Mouse (Mus musculus) urinary bladder, postnatal 25 days (tissue): ENCODE measurements around the gene Rgs16.
"Not testable (repeated sequence)": the region's sequence is repeated elsewhere in the genome, so short reads cannot be mapped to it uniquely, and the experiment has no call there.

Experiments
- DNase-seq: peaks from one replicate; pipeline ENCODE4 v3.0.0; 2022; ENCODE audit warnings: low spot score

Rgs16 gene

DNA sequence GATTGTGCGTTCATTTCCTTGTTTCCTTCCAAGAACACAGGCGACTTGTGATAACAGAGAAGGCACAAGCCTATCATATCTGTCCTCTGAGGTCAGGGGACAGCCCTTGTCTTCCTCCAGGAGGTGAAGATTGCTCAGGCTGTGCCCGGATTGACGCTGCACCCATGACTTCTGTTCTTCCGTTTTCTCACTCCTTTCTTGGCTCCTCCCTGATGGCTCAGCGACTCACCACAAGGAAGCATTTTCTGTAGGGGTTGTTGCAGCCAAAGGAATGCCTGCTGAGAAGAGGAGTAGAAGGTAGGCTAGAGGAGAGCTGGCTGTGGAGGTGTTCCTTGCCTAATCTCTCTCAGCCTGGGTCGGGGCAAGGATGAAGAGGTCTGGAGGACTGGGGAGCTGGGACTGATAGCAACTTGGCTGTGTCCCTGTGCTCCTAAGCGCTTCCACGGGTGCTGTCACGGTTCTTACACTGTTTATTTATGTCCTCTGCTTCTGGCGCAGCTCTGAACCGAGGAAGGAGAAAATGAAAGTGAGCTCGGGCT is 11.7 kb downstream of the Rgs16 start:
- peak; percentile 22 for DNase-seq

DNA sequence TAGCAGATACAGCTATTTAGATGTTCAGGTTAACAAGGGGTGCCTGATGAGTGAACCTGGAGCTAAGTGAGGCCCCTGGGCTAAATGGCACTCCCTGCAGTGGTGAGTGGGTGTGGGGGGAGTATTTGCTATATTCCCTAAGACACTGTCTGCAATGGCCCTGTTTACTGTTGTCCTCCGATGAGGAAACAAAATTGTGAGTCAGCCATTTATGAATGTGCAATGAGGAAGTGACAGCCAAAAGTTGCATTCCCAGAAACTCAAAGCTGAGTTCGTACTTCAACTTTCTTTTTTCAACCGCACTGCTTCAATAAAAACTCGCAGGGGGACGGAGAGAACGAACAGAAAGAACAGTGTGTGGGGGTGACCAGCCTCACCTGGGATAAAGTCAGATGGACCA is 12.4 kb downstream of the Rgs16 start:
- no peak for DNase-seq

DNA sequence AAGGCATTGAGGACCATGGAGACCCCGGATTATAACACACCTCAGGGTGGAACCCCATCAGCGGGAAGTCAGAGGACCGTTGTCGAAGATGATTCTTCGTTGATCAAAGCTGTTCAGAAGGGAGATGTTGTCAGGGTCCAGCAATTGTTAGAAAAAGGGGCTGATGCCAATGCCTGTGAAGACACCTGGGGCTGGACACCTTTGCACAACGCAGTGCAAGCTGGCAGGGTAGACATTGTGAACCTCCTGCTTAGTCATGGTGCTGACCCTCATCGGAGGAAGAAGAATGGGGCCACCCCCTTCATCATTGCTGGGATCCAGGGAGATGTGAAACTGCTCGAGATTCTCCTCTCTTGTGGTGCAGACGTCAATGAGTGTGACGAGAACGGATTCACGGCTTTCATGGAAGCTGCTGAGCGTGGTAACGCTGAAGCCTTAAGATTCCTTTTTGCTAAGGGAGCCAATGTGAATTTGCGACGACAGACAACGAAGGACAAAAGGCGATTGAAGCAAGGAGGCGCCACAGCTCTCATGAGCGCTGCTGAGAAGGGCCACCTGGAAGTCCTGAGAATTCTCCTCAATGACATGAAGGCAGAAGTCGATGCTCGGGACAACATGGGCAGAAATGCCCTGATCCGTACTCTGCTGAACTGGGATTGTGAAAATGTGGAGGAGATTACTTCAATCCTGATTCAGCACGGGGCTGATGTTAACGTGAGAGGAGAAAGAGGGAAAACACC is 13.7 kb downstream of the Rgs16 start:
- DNase-seq: no peak

DNA sequence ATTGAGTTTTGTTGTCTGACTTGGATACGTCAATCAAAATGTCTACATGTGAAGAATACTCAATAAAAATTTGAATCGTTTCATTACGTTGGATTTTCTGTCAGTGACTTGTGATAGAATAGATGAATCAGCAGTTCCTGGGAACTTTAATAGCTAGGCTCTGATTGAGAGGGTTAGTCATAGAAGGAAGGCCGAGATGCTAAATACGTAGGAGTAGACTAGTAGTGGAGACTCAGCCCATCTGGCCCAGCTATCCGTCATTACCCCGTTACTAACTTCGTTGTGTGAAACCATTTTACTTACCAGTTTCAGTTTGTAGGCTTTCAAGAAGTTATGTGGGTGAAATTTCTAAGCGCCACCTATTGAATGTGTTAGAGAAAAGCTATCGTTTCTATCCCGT is 24.0 kb downstream of the Rgs16 start:
- DNase-seq: no peak

DNA sequence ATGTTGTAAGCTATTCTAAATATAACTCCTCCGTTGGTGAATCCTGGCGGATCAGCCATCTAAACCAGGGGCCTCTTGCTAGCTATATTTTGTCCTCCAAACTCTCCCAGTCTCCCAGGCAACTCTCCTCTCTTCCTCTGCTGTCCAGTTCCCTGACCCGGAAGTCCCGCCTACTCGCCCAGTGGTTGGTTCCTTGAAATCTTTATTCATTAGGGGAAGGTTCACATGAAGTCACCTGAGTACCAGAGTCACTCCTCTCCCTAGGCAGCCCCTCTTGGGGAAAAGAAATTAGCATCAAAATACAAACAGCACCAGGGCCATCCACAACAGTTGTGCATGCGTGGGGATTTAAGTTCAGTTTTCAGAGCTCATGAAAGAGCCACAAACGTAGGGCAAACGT is 26.1 kb downstream of the Rgs16 start:
- no peak for DNase-seq

DNA sequence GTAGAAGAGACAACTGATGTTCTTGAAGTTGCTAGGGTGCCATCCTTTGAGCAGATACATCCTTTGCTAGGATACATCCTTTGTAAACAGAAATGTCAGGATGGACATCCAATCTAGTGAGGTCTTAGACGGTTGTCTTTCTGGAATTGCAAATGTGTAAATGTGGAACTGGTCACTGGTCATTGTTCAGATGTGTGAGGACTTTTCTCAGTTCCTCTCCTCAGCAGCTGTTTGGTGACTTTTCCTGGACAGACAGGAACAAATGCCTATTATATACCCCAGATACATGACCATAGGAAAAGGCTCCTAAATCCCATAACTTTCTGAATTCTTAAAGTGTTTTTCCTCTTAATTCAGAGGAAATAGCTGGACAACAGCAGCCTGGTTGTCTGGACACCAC is 27.1 kb downstream of the Rgs16 start:
- DNase-seq: no peak

DNA sequence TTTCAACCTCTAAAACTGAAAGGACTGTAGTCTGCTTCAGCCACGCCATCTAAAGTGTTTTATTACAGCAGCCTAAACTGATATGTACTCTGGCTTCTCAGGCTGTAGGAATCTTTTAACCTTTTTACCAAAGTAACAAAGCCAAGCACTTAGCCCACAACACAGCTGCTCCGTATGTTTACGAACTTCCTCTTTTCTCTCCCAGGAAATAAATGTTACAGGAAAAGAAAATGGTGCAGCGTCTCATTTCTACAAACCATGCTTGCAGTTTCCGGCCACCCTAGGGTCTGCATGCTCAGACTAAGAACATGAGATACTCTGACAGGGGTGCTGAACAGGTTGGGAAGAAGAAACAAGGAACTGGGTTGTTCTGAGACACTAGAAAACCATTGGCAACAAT is 28.3 kb downstream of the Rgs16 start:
- no peak for DNase-seq

DNA sequence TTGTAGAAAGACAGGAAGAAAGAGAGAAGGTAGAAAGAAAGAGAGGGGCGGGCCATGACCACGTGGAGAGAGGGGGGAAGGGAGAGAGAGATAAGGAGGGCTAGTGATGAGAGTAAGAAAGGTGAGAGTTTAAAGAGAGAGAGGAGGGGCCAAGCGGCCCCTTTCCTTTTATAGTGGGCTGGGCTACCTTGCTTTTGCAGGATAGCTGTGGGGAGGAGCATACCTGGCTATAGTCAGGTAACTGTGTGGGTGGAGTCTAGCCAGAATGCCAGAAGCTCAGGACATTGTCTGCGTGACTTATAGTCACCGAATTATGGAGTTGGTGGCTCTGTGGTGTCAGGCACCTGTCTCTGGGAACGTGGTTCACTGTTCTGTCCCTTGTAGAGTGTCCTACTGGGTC is 29.4 kb downstream of the Rgs16 start:
- DNase-seq: not testable (repeated sequence)

DNA sequence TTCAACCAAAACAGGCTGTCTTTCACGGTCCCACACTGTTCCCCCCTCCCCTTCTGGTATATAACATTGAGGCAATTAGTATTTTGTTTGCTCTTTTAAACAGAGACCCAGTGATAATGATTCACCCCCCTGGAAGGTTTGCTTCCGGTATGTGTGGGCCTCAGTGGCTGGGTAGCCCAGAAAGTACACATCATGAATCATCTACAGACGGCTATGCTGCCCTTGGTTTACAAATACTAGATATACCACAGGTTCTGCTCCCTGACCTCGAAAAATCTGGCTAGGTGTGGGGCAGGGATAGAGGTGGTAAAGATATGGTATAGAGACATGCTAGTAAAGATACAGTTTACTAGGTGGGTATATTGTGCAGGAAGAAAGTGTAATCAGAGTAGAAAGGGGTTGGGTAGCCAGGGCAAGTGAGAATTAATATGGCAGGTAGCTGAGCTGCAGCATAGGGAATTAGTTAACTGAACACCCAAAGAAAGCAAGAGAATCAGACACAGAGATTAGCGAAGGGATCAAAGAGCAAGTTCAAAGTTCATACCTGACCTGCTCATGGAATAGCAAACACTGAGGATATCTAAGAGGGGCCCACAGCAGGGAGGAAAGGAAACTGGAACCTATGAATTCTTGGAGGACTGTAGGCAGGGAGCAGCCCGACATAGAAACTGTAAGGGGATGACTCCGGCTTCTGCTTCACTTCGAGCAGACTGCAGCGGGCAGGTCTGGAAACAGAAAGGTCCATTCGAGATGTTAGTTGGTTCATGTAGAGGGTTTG is 30.0 kb downstream of the Rgs16 start:
- no peak for DNase-seq

DNA sequence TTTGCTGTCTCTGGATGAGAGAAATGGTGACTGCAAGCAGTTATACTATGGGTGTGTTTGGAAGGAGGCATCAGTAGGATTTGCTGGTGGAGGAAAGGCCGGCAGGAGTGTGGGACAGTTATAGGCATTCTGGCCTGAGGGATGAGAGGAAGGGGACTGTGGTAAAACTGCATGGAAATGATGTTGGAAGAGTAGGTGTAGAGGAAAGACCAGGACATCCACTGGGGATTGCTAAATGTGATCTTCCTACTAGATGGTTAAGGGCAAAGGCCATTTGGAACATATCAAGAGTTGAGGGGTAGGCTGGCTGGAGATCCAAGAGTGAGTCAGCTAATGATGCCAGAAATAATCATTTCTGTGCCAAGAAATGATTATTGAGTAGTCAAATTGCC is 30.6 kb downstream of the Rgs16 start:
- DNase-seq: no peak

DNA sequence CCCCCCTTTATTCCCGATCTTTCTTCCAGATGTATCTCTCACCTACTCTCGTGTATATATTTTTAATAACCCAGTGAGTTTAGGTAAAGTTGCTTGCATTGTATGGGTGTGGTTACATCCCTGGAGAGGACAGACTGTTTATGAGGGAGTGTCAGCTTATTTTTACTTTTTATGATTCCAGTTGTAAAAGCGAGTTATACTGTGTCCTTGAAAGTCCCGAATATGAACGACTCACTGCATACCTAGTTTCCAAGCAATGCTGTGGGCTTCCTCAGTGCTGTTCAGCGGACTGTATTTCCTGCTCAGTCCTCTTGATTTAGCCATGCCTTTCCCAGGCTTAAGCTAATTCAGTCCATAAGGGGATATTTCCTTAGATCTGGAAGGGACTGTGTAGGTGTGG is 35.0 kb downstream of the Rgs16 start:
- DNase-seq: no peak

DNA sequence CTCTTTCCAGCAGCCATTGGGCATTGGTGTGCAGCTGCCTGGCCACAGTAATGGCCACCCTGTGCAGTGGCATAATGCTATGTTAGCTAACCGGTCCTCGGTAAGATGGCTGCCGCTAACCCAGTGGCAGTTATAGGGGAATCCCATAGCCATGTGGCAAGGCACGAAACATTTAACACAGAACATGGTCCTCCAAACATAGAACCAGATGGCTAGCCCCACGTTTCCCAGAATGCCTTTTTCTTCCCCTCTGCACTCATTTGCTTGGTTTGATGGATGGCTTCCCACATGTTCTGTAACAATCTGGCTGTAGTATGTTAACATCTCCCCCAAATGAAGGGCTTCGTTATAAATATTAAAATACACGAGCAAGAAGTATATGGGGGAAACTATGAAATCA is 36.1 kb downstream of the Rgs16 start:
- DNase-seq: no peak

DNA sequence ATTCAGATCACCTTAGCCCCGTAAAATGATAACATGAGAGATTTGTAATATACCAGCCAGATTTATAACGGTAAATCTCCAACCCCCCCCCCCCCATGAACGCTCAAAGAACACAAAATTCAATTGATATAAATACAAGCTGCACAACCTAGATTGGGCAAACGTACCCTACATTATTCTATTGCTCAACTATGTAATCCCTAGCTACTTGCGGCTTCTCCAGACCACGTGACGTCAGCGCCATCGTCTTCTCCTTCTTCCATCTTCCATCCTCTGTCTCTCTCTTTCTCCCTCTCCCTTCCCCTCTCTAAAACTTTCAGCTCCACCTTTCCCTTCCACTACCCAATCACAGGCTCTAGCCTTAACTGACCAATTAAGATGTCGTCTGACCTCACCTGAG is 38.1 kb downstream of the Rgs16 start:
- no peak for DNase-seq

DNA sequence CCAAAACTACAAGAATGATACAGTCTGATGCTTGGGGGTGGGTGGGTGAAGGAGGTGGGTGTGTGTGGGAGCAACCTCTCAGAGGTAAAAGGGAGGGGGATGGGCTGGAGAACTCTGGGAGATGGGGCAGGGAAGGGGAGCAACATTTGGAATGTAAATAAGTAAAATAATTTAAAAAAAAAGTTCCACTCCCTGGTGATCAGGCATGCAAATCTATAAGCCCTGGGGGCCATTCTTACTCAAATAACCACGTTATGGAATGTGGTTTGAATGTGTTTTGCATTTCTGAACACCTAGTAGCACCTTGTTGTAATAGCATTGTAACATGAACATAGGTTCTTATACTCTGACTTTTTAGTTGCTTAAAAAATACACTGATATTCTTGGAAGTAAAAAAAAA is 43.2 kb downstream of the Rgs16 start:
- no peak for DNase-seq

DNA sequence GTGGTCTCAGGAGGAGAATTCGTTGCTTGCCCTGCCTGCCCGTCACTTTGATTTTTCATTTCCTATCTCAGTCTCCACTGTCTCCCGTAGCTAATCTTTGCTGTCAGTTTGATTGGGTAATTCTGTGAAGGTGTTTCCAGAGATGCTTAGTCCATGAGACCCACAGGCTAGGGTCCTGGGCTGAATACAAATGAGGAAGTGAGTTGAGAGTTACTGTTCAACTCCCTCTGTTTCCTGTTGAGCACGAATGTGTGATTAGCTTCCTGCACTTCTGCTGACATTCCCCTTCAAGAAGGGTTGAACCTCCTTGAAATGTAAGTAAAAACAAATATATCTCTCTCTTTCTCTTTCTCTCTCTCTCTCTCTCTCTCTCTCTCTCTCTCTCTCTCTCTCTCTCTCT is 45.5 kb downstream of the Rgs16 start:
- no peak for DNase-seq

DNA sequence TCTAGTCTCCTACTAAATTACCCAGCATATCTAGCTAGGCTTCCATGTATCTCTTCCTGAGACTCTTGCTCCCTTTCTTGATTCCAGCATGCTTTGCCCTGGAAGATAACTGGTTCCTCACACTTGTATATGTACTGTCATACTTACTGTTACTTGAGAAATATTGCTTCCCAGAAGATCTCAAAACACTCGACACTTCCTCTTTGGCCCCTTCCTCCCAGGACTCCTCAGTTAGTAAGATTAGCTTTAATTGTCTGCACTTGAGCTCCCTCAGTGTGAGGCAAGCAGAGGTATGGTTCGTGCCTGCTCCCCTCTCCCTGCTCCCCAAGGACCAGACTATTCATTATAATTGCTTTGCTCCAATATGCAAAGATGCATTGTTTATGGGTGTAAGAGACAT is 50.6 kb downstream of the Rgs16 start:
- DNase-seq: no peak

DNA sequence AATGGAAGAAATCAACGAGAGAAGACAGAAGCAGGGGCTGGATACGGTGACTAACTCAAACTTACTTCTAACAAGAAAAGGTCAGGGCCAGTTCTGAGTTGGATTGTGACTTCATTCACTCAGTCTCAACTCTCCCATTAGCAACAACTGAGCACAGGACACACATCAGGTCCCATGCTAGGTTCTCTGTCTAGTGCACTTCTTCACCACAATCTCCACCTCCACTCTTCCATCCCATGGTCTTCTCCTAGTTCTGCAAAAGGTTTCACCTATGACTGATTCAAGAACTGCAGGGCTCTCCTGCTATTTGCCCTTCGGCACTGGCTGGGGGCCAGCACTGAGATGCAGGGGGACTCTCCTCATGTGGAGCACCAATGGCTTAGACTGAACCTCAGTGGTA is 54.1 kb downstream of the Rgs16 start:
- no peak for DNase-seq
